Mouse (Mus musculus) right cerebral cortex, postnatal 4 days (tissue): ENCODE data around the gene Lcn6.
"Not testable (repeated sequence)": the region's sequence is repeated elsewhere in the genome, so short reads cannot be mapped to it uniquely, and the experiment has no call there.

Experiments
- DNase-seq: peaks from one replicate; pipeline ENCODE4 v3.0.0-alpha.2; 2022

The Lcn6 gene

GRCm38 (mm10) chr2:25706643-25707481 lies 30.3 kb downstream of the Lcn6 start, which contains the start of gene Bmyc:
Bmyc (plus strand) TSS chr2:25706739.
- DNase-seq = peak; percentile 82

GRCm38 (mm10) chr2:25708121-25708520 lies 31.5 kb downstream of the Lcn6 start:
- DNase-seq = peak; percentile 30

- not testable (repeated sequence) for DNase-seq
Measured at GRCm38 (mm10) chr2:25709056-25709455, 32.5 kb downstream of the Lcn6 start.

- DNase-seq = not testable (repeated sequence)
Measured at GRCm38 (mm10) chr2:25709791-25710190, 33.2 kb downstream of the Lcn6 start.

GRCm38 (mm10) chr2:25711641-25712040 lies 35.1 kb downstream of the Lcn6 start:
- not testable (repeated sequence) for DNase-seq

GRCm38 (mm10) chr2:25717222-25717621 lies 40.6 kb downstream of the Lcn6 start:
- DNase-seq = no peak
